Mouse (Mus musculus) layer of hippocampus, adult 2 months (tissue): ENCODE data around the gene Ugt2a2. TPM values are rescaled to one million over a fixed set of nuclear protein-coding genes. Genes with fewer than 3 reads are reported as not detected.
"Not testable (repeated sequence)": the region's sequence is repeated elsewhere in the genome, so short reads cannot be mapped to it uniquely, and the experiment has no call there.

Experiments used
- DNase-seq, 2 experiments: peaks; one replicate each; pipeline ENCODE4 v3.0.0; 2022; ENCODE audit warnings: low spot score in 2 of 2
- H3K27ac ChIP-seq: fragments of 200-600 bp; 2 replicates; pipeline ENCODE4 v1.8.1; 2022
- H3K4me3 ChIP-seq: fragments of 200-600 bp; 2 replicates; pipeline ENCODE4 v1.8.1; 2022; ENCODE audit warnings: mild to moderate bottlenecking
- CTCF ChIP-seq: fragments of 200-600 bp; conservative IDR thresholded peaks from 2 replicates; pipeline ENCODE4 v1.8.1; 2022; ENCODE audit warnings: antibody characterized with exemption, mild to moderate bottlenecking, moderate library complexity
- long read RNA-seq, 2 experiments: library from polyadenylated mRNA; stranded (forward); transcript quantifications; one replicate each; pipeline ENCODE4 v2.0.0; 2021; ENCODE audit warnings: borderline mapping rate in 2 of 2
- total RNA-seq, 2 experiments: library from RNA; stranded (reverse); gene quantifications; 2 replicates each; pipeline ENCODE4 v1.2.3; 2021

The Ugt2a2 gene
- not detected for total RNA-seq
- long read RNA-seq, experiment 1 = 0 reads
- long read RNA-seq, experiment 2 = 0 reads

DNA sequence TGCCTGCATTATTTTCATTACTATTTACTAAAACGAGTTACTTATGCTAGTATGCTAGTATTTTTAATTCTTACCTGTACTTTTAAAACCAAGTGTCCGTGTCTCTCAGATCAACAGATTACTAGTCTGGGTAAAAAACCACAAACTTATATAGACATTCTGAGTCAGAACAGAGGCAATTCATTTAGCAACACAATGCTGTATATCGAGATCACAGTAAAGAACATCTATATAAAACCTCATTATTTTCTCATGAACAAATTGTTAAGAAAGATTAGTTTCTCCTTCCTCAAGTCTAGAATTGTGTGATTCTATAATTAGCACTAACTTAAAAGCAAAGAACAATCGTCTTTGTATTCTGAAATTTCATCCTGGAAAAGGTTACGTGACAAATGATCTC is at the start of gene Ugt2a2:
TSS of gene Ugt2a2 (minus strand) at position 101 of the 400 bp plus-strand sequence.
- Histone ChIP-seq H3K4me3 (no peak within 1 kb of the TSS), H3K27ac (no peak within 1 kb of the TSS)
- TF ChIP-seq CTCF = no peak
- no peak for DNase-seq

DNA sequence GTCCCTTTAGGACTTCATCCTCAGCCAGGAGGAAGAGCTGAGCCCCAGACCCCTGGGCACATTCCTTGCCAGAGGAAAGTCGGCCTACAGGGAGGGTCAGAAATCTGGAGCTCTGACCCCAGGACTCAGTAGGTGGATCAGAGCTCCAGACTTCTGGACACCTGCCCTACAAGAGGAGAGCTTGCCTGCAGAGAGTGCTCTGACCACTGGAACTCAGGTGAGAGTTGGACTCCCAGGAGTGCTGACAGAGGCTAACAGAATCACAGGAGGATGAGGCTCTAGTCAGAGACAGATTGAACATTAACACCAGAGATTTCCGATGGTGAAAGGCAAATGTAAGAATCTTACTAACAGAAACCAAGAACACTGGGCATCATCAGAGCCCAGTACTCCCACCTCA is 41.5 kb upstream of the Ugt2a2 start:
- not testable (repeated sequence) for DNase-seq, H3K4me3 ChIP-seq, H3K27ac ChIP-seq

DNA sequence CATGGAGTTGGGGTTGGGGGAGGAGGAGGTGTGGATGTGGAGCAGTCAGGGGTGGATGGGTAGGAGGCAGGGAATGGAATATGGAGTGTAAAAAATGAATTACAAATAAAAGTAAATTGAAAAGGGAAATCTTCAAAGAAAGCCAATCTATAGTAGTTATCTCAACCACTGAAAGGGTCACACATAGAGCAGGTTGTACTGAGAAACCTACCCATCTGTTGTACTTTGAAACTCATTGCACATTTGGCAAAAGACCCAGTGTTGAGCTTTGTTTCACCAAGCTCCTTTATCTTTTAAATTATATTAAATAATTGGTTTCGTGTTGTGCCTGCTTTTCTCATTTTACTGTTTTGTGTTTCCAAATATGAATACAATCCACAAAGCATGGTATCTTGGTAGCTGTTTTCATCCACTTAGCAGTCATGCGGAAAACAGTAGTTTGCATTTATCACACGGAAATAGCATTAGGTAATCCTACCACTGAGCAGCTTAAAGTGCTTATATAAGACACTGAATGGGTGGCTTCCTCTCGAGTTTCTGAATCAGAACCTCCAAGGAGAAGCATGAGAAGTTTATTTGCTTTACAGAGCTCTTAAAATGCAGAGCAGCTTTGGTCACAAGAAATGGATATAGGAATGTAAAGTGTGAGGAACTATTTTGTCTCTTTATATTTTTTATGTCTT is 23.9 kb upstream of the Ugt2a2 start:
- no peak for TF ChIP-seq CTCF
- H3K27ac ChIP-seq = no peak overlapping the region
- DNase-seq = no peak
- H3K4me3 ChIP-seq = no peak overlapping the region

DNA sequence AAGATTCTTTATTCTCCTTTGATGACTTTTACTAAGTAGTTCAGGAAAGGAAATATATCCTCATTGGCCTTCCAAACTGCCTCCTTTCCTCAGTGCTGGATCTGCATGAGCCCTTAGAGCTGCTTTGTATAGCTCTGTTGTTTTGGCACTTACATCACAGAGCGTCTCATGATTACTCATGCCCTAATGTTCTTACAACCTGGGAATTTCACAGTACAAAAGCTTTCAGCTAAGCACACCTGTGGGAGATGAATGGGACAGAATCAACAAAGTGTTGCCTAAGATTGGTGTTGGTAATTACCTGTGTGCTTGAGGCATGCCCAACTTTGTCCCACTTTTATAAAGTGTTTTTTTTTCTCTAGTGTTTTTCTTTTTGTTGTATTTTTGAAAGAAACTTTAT is 20.6 kb upstream of the Ugt2a2 start:
- H3K27ac ChIP-seq = no peak overlapping the region
- DNase-seq = no peak
- TF ChIP-seq CTCF = no peak

DNA sequence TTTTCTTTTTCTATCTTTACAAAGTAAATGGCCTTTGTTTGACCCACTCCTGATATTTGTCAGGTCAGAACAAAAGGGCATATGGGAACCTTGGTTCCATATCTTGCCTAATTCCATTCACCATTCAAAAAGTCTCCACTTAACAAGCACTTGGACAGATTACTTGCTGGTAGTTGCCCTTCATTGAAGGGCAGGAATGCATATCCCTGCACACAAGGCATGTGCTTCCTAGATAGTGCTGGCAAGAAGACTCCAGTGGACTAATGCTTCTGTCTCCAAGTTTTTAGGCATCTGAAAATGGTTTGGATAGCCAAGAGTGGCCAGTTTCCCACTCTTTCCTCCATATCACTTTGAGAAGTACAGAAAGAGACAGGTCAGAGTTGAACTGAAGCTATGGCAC is 17.3 kb upstream of the Ugt2a2 start:
- no peak for DNase-seq
- TF ChIP-seq CTCF = no peak
- Histone ChIP-seq H3K4me3 (no peak overlapping the region), H3K27ac (no peak overlapping the region)

More for the DNA sequence above, 20.6 kb upstream of the Ugt2a2 start:
- H3K4me3 ChIP-seq = no peak overlapping the region

DNA sequence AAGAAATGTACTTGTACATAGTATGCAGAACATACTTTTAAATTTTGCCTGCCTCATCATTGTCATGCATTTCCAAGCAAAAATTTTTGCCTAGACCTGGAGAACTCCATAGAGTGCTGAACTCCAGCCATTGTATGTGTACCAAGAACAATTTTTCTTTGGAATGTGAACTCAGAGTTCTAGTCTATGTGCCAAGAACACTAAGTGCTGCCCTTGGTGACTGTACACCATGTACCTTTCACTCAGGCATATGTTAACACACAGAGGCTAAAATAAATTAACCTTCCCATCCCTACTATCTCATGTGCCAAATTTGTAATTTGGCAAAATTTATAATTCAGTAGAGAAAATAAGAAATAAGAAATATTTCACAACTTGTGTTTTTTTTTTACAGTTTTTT is 16.9 kb upstream of the Ugt2a2 start:
- TF ChIP-seq CTCF = no peak
- no peak for DNase-seq
- Histone ChIP-seq H3K4me3 (no peak overlapping the region), H3K27ac (no peak overlapping the region)

DNA sequence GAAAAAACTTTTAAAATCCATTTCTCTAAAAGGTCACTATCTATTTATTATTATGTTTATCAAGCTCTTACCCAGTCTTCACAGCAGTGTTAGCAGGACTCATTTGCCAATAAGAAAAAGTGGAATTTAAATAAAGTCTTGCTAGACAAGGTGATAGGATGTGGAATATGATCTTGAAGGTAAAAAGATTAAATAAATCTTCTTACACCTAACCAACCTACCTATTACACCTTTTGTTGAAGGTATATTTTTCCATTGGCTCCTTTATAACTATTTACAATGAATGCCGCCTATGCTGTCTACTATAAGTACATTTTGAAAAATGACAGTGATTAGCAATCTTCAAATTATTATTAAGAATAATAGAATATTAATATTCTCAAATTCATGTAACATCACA is 8.7 kb upstream of the Ugt2a2 start, which contains the start of gene Ugt2a1:
TSS of gene Ugt2a1 (minus strand) at position 101 of the 400 bp plus-strand sequence.
- no peak for DNase-seq
- Histone ChIP-seq H3K27ac (no peak within 1 kb of the TSS), H3K4me3 (no peak within 1 kb of the TSS)
- no peak for TF ChIP-seq CTCF

DNA sequence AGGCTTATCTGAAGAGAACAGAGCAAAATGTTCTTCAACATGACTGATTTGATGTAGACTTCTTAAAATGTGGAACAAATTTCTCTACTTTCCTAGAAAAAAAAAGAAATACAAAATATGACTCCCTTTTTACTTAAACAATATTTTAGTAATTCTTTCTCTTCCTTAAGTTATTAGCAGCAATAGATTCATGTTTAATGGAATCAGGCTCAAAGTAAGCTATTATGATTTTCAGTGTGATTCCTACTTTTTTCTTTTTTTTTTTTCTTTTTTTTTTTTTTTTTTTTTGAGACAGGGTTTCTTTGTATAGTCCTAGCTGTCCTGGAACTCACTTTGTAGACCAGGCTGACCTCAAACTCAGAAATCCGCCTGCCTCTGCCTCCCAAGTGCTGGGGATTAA is 4.6 kb upstream of the Ugt2a2 start, which contains the start of gene Gm43638:
TSS of gene Gm43638 (minus strand) at position 101 of the 400 bp plus-strand sequence.
- not testable (repeated sequence) for DNase-seq, H3K4me3 ChIP-seq, H3K27ac ChIP-seq

DNA sequence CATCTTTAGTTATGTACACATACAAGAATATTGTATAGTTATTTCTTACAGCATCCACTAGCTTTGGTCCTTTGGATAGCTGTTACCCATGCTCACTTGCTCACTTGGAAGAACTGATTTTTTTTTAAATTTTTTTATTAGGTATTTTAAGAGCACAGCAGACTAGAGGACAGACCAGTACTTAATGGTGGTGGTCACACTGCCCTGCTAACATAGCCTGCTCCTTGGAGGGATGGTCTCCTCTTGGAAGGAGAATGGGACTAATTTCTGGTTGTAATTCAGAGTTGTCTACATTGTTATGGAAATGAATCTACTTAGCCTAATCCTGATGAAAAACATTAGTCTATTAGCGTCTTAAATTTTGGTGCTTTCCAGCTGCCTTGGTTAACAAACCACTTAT is 23.2 kb downstream of the Ugt2a2 start:
- no peak overlapping the region for H3K4me3 ChIP-seq

DNA sequence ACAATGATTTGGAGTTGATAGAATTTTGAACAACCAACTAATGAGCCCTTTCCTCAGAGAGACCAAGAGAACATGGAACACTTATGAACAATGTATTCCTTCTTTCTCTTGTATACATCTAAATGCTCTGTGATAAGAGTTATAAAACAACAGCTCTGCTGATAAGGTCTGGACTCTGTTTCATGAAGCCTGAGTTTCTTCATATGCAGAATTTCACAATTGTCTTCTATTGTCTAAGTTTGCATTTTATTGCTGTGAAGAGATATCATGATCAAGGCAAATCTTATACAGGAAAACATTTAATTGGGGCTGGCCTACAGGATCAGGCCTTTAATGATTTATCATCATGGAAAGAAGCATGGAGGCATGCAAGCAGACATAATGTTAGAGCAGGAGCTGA is 24.4 kb downstream of the Ugt2a2 start:
- TF ChIP-seq CTCF = no peak
- no peak overlapping the region for H3K4me3 ChIP-seq
- DNase-seq = no peak
- no peak overlapping the region for H3K27ac ChIP-seq

More for the DNA sequence above, 23.2 kb downstream of the Ugt2a2 start:
- TF ChIP-seq CTCF = no peak
- DNase-seq = no peak
- no peak overlapping the region for H3K27ac ChIP-seq

DNA sequence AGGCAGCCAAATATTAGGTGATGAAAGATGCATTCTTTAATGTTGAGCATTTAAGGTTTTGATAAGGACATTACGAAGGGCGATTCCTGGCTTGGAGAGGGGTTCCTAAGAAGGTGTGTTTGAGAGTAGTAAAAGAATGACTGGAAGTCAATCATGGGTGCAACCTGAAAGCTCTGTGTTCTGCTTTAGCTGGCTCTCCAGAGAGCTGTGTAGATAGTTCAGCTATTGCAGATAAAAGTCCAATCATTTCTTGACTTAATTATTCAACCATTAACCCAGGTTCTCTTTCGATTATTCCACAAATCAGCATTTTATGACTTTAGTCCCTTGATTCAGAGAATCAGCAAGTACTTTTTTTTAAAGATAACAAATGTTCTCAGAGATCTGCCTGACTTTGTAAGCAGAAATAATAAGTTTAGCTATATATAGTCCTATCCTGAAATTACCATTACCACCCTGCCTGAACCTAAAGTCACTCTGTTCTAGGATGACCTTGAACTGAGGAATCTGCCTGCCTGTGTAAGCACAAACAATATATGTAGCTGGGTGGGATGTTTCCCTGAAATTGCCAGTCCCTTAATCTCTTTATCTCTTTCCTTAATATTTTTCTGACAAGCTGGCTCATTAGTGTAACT is 25.7 kb downstream of the Ugt2a2 start:
- Histone ChIP-seq H3K4me3 (no peak overlapping the region), H3K27ac (no peak overlapping the region)
- no peak for TF ChIP-seq CTCF
- DNase-seq = no peak

DNA sequence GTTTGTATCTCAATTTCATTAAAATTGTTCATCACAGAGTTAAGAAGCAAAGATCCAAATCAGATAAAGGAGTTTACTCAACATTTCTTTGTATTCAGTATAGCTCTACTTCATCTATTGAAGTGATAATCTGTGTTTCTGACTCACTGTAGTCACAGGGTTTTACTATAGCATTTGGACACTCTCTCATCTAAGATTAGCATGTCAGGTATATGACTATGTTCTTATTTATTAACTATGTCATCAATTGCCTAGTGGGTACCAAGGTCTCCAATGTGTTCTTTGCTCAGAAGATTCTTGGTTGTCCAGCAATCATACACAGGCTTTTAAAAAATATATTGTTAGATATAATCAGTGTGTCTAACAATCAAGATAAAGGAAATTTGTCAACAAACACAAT is 26.5 kb downstream of the Ugt2a2 start:
- H3K27ac ChIP-seq = no peak overlapping the region
- DNase-seq = no peak
- no peak for TF ChIP-seq CTCF
- H3K4me3 ChIP-seq = no peak overlapping the region

DNA sequence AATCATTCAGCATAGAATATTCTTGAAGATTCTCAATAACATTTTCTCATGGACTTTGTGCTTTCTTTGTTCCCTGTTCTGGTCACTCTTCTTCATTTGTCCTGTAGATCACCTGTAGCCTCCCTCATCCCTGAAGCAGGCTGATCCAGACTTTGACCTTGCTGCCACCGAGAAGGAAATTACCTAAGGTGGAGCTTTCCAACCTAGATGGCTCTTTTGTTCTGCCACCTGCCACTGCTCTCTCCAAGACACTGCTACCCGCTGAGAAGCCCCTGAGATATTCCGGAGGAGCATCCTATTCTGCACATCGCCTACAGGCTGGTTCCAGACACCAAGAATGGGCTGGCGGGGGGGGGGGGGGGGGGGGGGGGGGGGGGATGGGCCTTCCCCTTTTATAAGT is 29.5 kb downstream of the Ugt2a2 start:
- H3K27ac ChIP-seq, H3K4me3 ChIP-seq, DNase-seq: not testable (repeated sequence)

DNA sequence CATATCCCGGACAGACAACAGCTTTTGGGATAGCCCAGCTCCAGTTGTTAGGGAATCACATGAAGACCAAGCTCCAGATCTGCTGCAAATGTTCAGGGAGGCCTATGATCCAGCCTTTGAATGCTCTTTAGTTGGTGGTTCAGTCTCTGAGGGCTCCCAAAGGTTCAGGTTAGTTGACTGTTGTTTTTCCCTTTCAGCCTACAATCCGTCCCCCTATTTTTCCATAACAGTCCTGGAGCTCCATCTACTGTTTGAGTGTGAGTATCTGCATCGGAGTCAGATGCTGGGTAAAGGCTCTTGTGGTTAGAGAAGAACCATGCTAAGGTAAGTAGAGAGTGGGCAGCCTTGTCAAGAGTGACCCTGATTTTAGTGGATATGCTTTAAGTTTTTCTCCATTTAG is 45.8 kb downstream of the Ugt2a2 start:
- peak; percentile 76 for TF ChIP-seq CTCF
- peak; percentile 3 to 12 for DNase-seq
- Histone ChIP-seq H3K4me3 (no peak overlapping the region), H3K27ac (no peak overlapping the region)
